Mouse (Mus musculus) kidney, embryonic 16.5 days (tissue): Measurements from ENCODE around the gene Mul1. TPM values are rescaled to one million over a fixed set of nuclear protein-coding genes. Genes with fewer than 3 reads are reported as not detected.
"Not testable (repeated sequence)": the region's sequence is repeated elsewhere in the genome, so short reads cannot be mapped to it uniquely, and the experiment has no call there.

Experiments used
- ATAC-seq: fragments of 200-750 bp; cut with Nextera tagmentation; 2 replicates; pipeline ENCODE4 v1.8.0; 2017; ENCODE audit warnings: moderate TSS enrichment; ENCODE audit not compliant: low FRiP score, low TSS enrichment
- H3K27ac ChIP-seq: fragments of 300-500 bp; sonication (generic); 2 replicates; pipeline ENCODE4 v1.5.1; 2014; ENCODE audit warnings: low read length
- H3K27me3 ChIP-seq: fragments of 300-500 bp; sonication (generic); 2 replicates; pipeline ENCODE4 v1.6.1; 2014; ENCODE audit warnings: low read length, control low read depth, mixed read lengths; ENCODE audit not compliant: insufficient read depth
- H3K36me3 ChIP-seq: fragments of 300-500 bp; sonication (generic); 2 replicates; pipeline ENCODE4 v1.6.1; 2014; ENCODE audit warnings: low read length, control low read depth, mixed read lengths; ENCODE audit not compliant: insufficient read depth
- H3K4me1 ChIP-seq: fragments of 300-500 bp; sonication (generic); 2 replicates; pipeline ENCODE4 v1.6.1; 2014; ENCODE audit warnings: low read length, control low read depth, mixed read lengths; ENCODE audit not compliant: insufficient read depth
- H3K4me2 ChIP-seq: fragments of 300-500 bp; sonication (generic); replicated peaks from 2 replicates; pipeline ENCODE4 v1.6.1; 2014; ENCODE audit warnings: low read depth, low read length
- H3K4me3 ChIP-seq: fragments of 300-500 bp; sonication (generic); 2 replicates; pipeline ENCODE4 v1.5.1; 2014; ENCODE audit warnings: mild to moderate bottlenecking, low read length
- H3K9ac ChIP-seq: fragments of 300-500 bp; sonication (generic); replicated peaks from 2 replicates; pipeline ENCODE4 v1.6.1; 2014; ENCODE audit warnings: low read length
- H3K9me3 ChIP-seq: fragments of 300-500 bp; sonication (generic); 2 replicates; pipeline ENCODE4 v1.6.1; 2016; ENCODE audit warnings: low read length, control low read depth
- WGBS: fragments of 180-500 bp; shearing (Covaris S2); extraction: QIAGEN DNeasy Blood & Tissue Kit; methylation state at CpG from one replicate; pipeline ENCODE4 v1.1.7; 2014; 5-methylcytosine and 5-hydroxymethylcytosine counted together
- polyA plus RNA-seq: library from polyadenylated mRNA; unstranded; fragments of >200 nt; fragmentation: Nextera tagmentation; extraction: Ambion mirVana; gene quantifications from 2 replicates; pipeline ENCODE4 v1.2.1, GENCODE M21; 2015

Mul1 gene
- polyA plus RNA-seq, 1 experiment from 2014 or later = 22.4 TPM

GRCm38 (mm10) chr4:138411504-138412121, 22.9 kb upstream of the Mul1 start:
- Histone ChIP-seq H3K4me1 (peaks cover 15% of the 10 kb centered on the region), H3K9me3 (no peaks in the 10 kb centered on the region), H3K9ac (no peak overlapping the region), H3K27me3 (no peaks in the 10 kb centered on the region), H3K4me2 (no peak overlapping the region), H3K27ac (no peak overlapping the region), H3K36me3 (no peaks in the 10 kb centered on the region), H3K4me3 (no peak overlapping the region)
- WGBS = 39% methylated on average over 7 of the region's 7 CpGs
- ATAC-seq = no peak

- no peak overlapping the region for H3K4me3 ChIP-seq
- H3K27ac ChIP-seq = peak overlapping the region; percentile 51
- 15% methylated on average over 5 of the region's 6 CpGs for WGBS
- no peaks in the 10 kb centered on the region for H3K36me3 ChIP-seq
- peaks cover 10% of the 10 kb centered on the region for H3K27me3 ChIP-seq
- H3K9me3 ChIP-seq = no peaks in the 10 kb centered on the region
- peak overlapping the region; percentile 2; the same call in 1 of the 2 replicates for H3K4me2 ChIP-seq
- H3K4me1 ChIP-seq = peaks cover 15% of the 10 kb centered on the region
- 0 out of 2 replicates have a peak overlapping the region, but pooled peaks have one; percentile 37 for H3K9ac ChIP-seq
- ATAC-seq = peak; percentile 72
Observed at GRCm38 (mm10) chr4:138414725-138415124, 19.7 kb upstream of the Mul1 start.

- Histone ChIP-seq H3K4me1 (peaks cover 15% of the 10 kb centered on the region), H3K4me3 (no peak overlapping the region), H3K9ac (no peak overlapping the region), H3K4me2 (no peak overlapping the region), H3K9me3 (no peaks in the 10 kb centered on the region), H3K27me3 (peaks cover 13% of the 10 kb centered on the region), H3K36me3 (no peaks in the 10 kb centered on the region), H3K27ac (no peak overlapping the region)
- 81% methylated on average over 3 of the region's 3 CpGs for WGBS
- ATAC-seq = no peak
Observed at GRCm38 (mm10) chr4:138415991-138416390, 18.5 kb upstream of the Mul1 start.

GRCm38 (mm10) chr4:138416414-138416813, 18.1 kb upstream of the Mul1 start:
- no peak overlapping the region for H3K27ac ChIP-seq
- H3K9me3 ChIP-seq = no peaks in the 10 kb centered on the region
- no peak for ATAC-seq
- peaks cover 13% of the 10 kb centered on the region for H3K27me3 ChIP-seq
- no peak overlapping the region for H3K4me3 ChIP-seq
- no peak overlapping the region for H3K9ac ChIP-seq
- 70% methylated on average over 5 of the region's 5 CpGs for WGBS
- no peaks in the 10 kb centered on the region for H3K36me3 ChIP-seq
- H3K4me2 ChIP-seq = no peak overlapping the region
- peaks cover 15% of the 10 kb centered on the region for H3K4me1 ChIP-seq

- H3K4me3 ChIP-seq = no peak overlapping the region
- no peaks in the 10 kb centered on the region for H3K9me3 ChIP-seq
- no peak overlapping the region for H3K4me2 ChIP-seq
- no peak overlapping the region for H3K9ac ChIP-seq
- H3K27ac ChIP-seq = no peak overlapping the region
- 78% methylated on average over 4 of the region's 4 CpGs for WGBS
- peaks cover 15% of the 10 kb centered on the region for H3K4me1 ChIP-seq
- ATAC-seq = no peak
- peaks cover 19% of the 10 kb centered on the region for H3K27me3 ChIP-seq
- no peaks in the 10 kb centered on the region for H3K36me3 ChIP-seq
Observed at GRCm38 (mm10) chr4:138417882-138418281, 16.6 kb upstream of the Mul1 start.

- 61% methylated on average over 11 of the region's 11 CpGs for WGBS
- no peak for ATAC-seq
- no peak overlapping the region for H3K4me2 ChIP-seq
- peaks cover 15% of the 10 kb centered on the region for H3K4me1 ChIP-seq
- H3K27ac ChIP-seq = no peak overlapping the region
- no peaks in the 10 kb centered on the region for H3K36me3 ChIP-seq
- H3K4me3 ChIP-seq = no peak overlapping the region
- peaks cover 19% of the 10 kb centered on the region for H3K27me3 ChIP-seq
- no peaks in the 10 kb centered on the region for H3K9me3 ChIP-seq
- H3K9ac ChIP-seq = no peak overlapping the region
Observed at GRCm38 (mm10) chr4:138418340-138418957, 16.0 kb upstream of the Mul1 start.

GRCm38 (mm10) chr4:138425028-138425427, 9.4 kb upstream of the Mul1 start:
- peaks cover 6% of the 10 kb centered on the region for H3K27me3 ChIP-seq
- H3K4me3 ChIP-seq = no peak overlapping the region
- no peaks in the 10 kb centered on the region for H3K4me1 ChIP-seq
- no peaks in the 10 kb centered on the region for H3K9me3 ChIP-seq
- ATAC-seq = no peak
- H3K9ac ChIP-seq = no peak overlapping the region
- 77% methylated on average over 6 of the region's 6 CpGs for WGBS
- no peak overlapping the region for H3K4me2 ChIP-seq
- H3K27ac ChIP-seq = no peak overlapping the region
- H3K36me3 ChIP-seq = no peaks in the 10 kb centered on the region

- not testable (repeated sequence) for ATAC-seq, H3K27me3 ChIP-seq, H3K27ac ChIP-seq, H3K9me3 ChIP-seq, H3K4me1 ChIP-seq, H3K4me2 ChIP-seq, H3K9ac ChIP-seq, H3K4me3 ChIP-seq, H3K36me3 ChIP-seq
- WGBS = 86% methylated on average over 13 of the region's 14 CpGs
Observed at GRCm38 (mm10) chr4:138425604-138426003, 8.9 kb upstream of the Mul1 start.

- peak overlapping the region; percentile 27 for H3K4me2 ChIP-seq
- WGBS = 43% methylated on average over 22 of the region's 22 CpGs
- H3K4me3 ChIP-seq = no peak overlapping the region
- H3K27ac ChIP-seq = no peak overlapping the region
- peak; percentile 67; the same call in 1 of the 2 replicates for ATAC-seq
- no peaks in the 10 kb centered on the region for H3K4me1 ChIP-seq
- no peak overlapping the region for H3K9ac ChIP-seq
- H3K27me3 ChIP-seq = 0 out of 2 replicates have a peak, but pooled peaks cover 5% of the 10 kb centered on the region
- H3K36me3 ChIP-seq = no peaks in the 10 kb centered on the region
- no peaks in the 10 kb centered on the region for H3K9me3 ChIP-seq
Observed at GRCm38 (mm10) chr4:138426778-138427705, 7.4 kb upstream of the Mul1 start.
